Mouse (Mus musculus): ENCODE measurements around the gene Pde4dip. TPM values are rescaled to one million over a fixed set of nuclear protein-coding genes. Genes with fewer than 3 reads are reported as not detected.
A peak's percentile ranks its signal among the peaks of the same experiment; 100 is the strongest.

Pde4dip gene
- polyA plus RNA-seq, 1 experiment: 0.01 TPM

GRCm38 (mm10) chr3:97879222-97879621 is 9.3 kb downstream of the Pde4dip start:
- H3K9me3 ChIP-seq (ENCODE audit: control insufficient read depth, low read length): no peaks in the 10 kb centered on the region
- H3K4me1 ChIP-seq (ENCODE audit: control insufficient read depth): no peaks in the 10 kb centered on the region
- H3K36me3 ChIP-seq (ENCODE audit: control insufficient read depth): no peaks in the 10 kb centered on the region
- H3K4me3 ChIP-seq (replicated peaks): no peak overlapping the region
- H3K27me3 ChIP-seq (ENCODE audit: control insufficient read depth): no peaks in the 10 kb centered on the region
- TF ChIP-seq TAL1 (IDR thresholded peaks at IDR 0.05; ENCODE audit: low read length) (no peak), GATA1 (IDR thresholded peaks at IDR 0.05; ENCODE audit: low read length) (no peak)

DNA sequence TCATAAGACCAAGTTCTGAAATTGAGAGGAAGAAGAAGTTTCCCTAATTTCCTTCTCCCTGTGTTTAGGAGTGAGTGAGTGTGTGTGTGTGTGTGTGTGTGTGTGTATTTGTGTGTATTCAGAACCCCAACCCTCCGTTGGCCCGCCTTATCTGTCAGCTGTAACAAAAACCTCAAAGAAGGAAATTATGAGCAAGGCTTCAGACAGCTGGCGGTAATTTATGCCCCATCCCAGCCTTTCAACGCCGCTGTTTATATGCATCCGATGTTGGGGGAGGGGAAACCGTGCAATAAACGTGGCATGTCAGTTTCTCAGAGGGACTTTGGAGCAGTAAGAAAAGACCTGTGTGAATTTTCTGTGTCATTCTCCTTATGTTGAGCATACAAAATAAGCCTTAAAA is 12.2 kb downstream of the Pde4dip start:
- no peaks in the 10 kb centered on the region for H3K36me3 ChIP-seq (ENCODE audit: control insufficient read depth)
- TF ChIP-seq GATA1 (IDR thresholded peaks at IDR 0.05; ENCODE audit: low read length) (no peak), TAL1 (IDR thresholded peaks at IDR 0.05; ENCODE audit: low read length) (no peak)
- H3K27me3 ChIP-seq (ENCODE audit: control insufficient read depth): no peaks in the 10 kb centered on the region
- H3K9me3 ChIP-seq (ENCODE audit: control insufficient read depth, low read length): no peaks in the 10 kb centered on the region
- H3K4me1 ChIP-seq (ENCODE audit: control insufficient read depth): no peaks in the 10 kb centered on the region
- H3K4me3 ChIP-seq (replicated peaks): no peak overlapping the region

GRCm38 (mm10) chr3:97874777-97875176 is 13.7 kb downstream of the Pde4dip start:
- H3K4me1 ChIP-seq (ENCODE audit: control insufficient read depth): no peaks in the 10 kb centered on the region
- H3K27me3 ChIP-seq (ENCODE audit: control insufficient read depth): peaks cover 2% of the 10 kb centered on the region; the same call in 1 of the 2 replicates

GRCm38 (mm10) chr3:97869730-97870129 is 18.8 kb downstream of the Pde4dip start:
- TF ChIP-seq GATA1 (IDR thresholded peaks at IDR 0.05; ENCODE audit: low read length): no peak
- no peak for TF ChIP-seq TAL1 (IDR thresholded peaks at IDR 0.05; ENCODE audit: low read length)
- Histone ChIP-seq H3K4me3 (replicated peaks) (no peak overlapping the region), H3K27me3 (ENCODE audit: control insufficient read depth) (peaks cover 28% of the 10 kb centered on the region), H3K4me1 (ENCODE audit: control insufficient read depth) (peaks cover 7% of the 10 kb centered on the region), H3K36me3 (ENCODE audit: control insufficient read depth) (no peaks in the 10 kb centered on the region), H3K9me3 (ENCODE audit: control insufficient read depth, low read length) (no peaks in the 10 kb centered on the region)

More at GRCm38 (mm10) chr3:97874777-97875176, 13.7 kb downstream of the Pde4dip start:
- TF ChIP-seq GATA1 (IDR thresholded peaks at IDR 0.05; ENCODE audit: low read length) (no peak), TAL1 (IDR thresholded peaks at IDR 0.05; ENCODE audit: low read length) (no peak)
- Histone ChIP-seq H3K4me3 (replicated peaks) (no peak overlapping the region), H3K36me3 (ENCODE audit: control insufficient read depth) (no peaks in the 10 kb centered on the region), H3K9me3 (ENCODE audit: control insufficient read depth, low read length) (no peaks in the 10 kb centered on the region)

- TF ChIP-seq GATA1 (IDR thresholded peaks at IDR 0.05; ENCODE audit: low read length) (no peak), TAL1 (IDR thresholded peaks at IDR 0.05; ENCODE audit: low read length) (no peak)
- Histone ChIP-seq H3K4me1 (ENCODE audit: control insufficient read depth) (peaks cover 7% of the 10 kb centered on the region), H3K36me3 (ENCODE audit: control insufficient read depth) (no peaks in the 10 kb centered on the region), H3K4me3 (replicated peaks) (no peak overlapping the region), H3K9me3 (ENCODE audit: control insufficient read depth, low read length) (no peaks in the 10 kb centered on the region), H3K27me3 (ENCODE audit: control insufficient read depth) (peaks cover 28% of the 10 kb centered on the region)
Observed at GRCm38 (mm10) chr3:97868733-97869132, 19.8 kb downstream of the Pde4dip start.

DNA sequence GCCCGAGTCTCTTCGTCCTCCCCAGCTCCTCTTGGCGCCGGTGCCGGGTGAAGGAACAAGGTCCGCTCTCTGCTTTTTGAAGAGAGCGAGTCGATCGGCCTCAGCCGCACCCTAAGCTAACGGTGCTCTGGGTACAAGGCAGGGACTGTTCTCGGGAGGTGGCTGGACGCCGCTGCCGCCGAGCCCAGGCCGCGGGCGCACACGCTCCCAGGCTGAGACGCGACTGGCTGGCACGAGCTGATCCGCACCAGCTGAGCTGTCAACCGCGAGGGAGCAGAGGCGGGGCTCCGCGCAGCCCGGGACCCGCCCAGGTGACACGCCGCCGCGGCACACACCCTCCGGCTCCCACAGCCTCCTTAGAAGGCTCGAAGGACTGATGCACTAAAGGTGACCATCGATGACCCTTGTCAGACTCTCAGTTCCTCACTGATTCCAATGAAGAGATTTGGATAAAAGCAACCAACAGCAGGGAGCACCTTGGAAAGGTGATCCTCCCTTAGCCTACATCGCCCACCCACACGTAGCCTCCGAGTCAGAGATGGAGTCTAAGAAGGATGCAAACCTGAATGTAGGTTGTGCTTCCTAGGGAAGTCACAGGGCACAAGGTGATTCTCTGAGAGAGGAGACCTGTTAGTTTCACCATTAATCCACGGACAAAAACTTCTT is 20.4 kb downstream of the Pde4dip start:
- peaks cover 7% of the 10 kb centered on the region for H3K4me1 ChIP-seq (ENCODE audit: control insufficient read depth)
- no peak for TF ChIP-seq TAL1 (IDR thresholded peaks at IDR 0.05; ENCODE audit: low read length)
- peak overlapping the region; percentile 52 for H3K4me3 ChIP-seq (replicated peaks)
- H3K9me3 ChIP-seq (ENCODE audit: control insufficient read depth, low read length): no peaks in the 10 kb centered on the region
- no peaks in the 10 kb centered on the region for H3K36me3 ChIP-seq (ENCODE audit: control insufficient read depth)
- H3K27me3 ChIP-seq (ENCODE audit: control insufficient read depth): peaks cover 28% of the 10 kb centered on the region

DNA sequence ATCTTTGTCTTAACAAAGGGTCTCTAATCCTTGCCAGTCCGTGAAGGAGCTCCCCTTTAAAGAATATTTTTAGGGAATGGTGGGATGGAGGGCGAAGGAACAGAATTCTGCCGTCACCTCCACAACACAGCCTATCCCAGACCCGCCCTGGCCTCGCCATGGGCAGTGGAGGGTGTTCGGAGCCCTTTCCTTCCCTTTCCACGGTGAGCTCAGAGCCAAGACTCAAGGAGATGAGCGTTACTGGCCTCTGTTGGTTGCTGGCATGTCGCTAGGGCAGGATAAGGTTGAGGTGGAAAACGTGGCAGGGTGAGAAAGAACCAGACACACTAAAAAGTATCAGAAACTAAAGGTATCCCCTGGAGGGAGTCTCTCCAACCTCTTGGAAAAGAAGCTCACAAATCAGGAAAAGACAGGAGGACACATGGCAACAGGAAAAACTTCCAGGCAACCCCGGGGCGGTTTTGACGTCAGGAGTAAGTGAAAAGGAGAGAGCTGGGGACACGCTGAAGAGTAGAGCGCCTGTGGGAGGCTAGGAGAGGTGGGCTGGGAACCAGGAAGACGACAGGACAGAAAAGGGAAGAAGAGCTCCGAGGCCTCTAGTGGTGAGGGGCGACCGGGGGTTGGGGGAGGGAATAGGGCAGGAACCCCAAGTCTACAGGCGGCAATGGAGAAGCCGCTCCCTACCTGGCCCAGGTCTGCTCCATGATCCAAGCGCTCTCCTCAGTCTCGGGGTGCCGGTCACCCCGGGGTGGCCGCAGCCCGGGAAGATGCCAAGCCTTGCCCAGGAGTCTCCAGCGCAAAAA is 21.1 kb downstream of the Pde4dip start:
- no peaks in the 10 kb centered on the region for H3K9me3 ChIP-seq (ENCODE audit: control insufficient read depth, low read length)
- TF ChIP-seq TAL1 (IDR thresholded peaks at IDR 0.05; ENCODE audit: low read length): no peak
- no peak for TF ChIP-seq GATA1 (IDR thresholded peaks at IDR 0.05; ENCODE audit: low read length)
- H3K27me3 ChIP-seq (ENCODE audit: control insufficient read depth): peaks cover 28% of the 10 kb centered on the region
- H3K36me3 ChIP-seq (ENCODE audit: control insufficient read depth): no peaks in the 10 kb centered on the region
- H3K4me1 ChIP-seq (ENCODE audit: control insufficient read depth): peaks cover 7% of the 10 kb centered on the region
- peak overlapping the region; percentile 52 for H3K4me3 ChIP-seq (replicated peaks)

- Histone ChIP-seq H3K4me3 (replicated peaks) (no peak overlapping the region), H3K27me3 (ENCODE audit: control insufficient read depth) (peaks cover 28% of the 10 kb centered on the region), H3K9me3 (ENCODE audit: control insufficient read depth, low read length) (no peaks in the 10 kb centered on the region), H3K36me3 (ENCODE audit: control insufficient read depth) (no peaks in the 10 kb centered on the region), H3K4me1 (ENCODE audit: control insufficient read depth) (peaks cover 7% of the 10 kb centered on the region)
- TF ChIP-seq TAL1 (IDR thresholded peaks at IDR 0.05; ENCODE audit: low read length): no peak
- no peak for TF ChIP-seq GATA1 (IDR thresholded peaks at IDR 0.05; ENCODE audit: low read length)
Observed at GRCm38 (mm10) chr3:97866696-97867095, 21.8 kb downstream of the Pde4dip start.

GRCm38 (mm10) chr3:97860820-97861451 is 27.6 kb downstream of the Pde4dip start:
- Histone ChIP-seq H3K9me3 (ENCODE audit: control insufficient read depth, low read length) (no peaks in the 10 kb centered on the region), H3K4me3 (replicated peaks) (no peak overlapping the region), H3K4me1 (ENCODE audit: control insufficient read depth) (no peaks in the 10 kb centered on the region), H3K27me3 (ENCODE audit: control insufficient read depth) (no peaks in the 10 kb centered on the region), H3K36me3 (ENCODE audit: control insufficient read depth) (no peaks in the 10 kb centered on the region)
- TF ChIP-seq TAL1 (IDR thresholded peaks at IDR 0.05; ENCODE audit: low read length): no peak
- no peak for TF ChIP-seq GATA1 (IDR thresholded peaks at IDR 0.05; ENCODE audit: low read length)

Data from erythroblast, embryonic 14.5 days (primary cell).